Mouse (Mus musculus): ENCODE measurements around the gene Sfxn4. TPM values are rescaled to one million over a fixed set of nuclear protein-coding genes. Genes with fewer than 3 reads are reported as not detected.

Gene Sfxn4
- polyA plus RNA-seq, 1 experiment from 2014 or later: 16.0 TPM

DNA sequence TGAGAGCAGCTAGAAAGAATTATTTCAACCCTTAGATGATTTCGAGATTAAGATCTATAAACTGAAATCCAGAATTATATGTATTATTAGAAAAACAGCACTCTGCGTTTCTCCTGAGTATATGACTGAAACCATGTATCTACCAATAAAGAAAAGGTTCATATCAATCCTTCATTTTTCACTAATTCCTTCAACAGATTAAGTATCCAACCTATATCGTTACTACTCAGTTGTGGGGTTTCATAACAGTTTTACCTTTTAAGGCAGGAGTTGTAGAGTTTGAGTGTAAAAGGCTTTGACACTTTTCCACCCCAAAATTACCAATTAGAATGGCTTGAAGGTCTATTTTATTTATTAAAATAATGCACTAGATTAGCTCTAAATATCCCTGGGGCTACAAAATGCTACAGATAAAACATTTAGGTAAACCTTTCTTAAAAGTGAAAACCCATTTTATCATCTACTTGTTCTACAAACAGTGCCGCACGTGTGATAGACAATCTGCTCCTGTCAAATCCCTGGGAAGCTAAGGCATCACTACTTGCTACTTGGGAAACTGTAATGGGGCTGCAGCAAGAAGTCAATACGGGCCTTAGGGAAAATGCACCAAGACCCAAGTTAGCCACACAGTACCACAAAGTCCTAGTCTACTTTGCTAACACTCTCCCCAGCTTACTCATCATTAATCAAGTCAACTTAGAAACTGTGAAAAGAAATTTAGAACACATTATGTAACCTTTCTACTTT, 72.9 kb downstream of the Sfxn4 start:
- Histone ChIP-seq H3K4me3 (peak overlapping the region; percentile 98), H3K27me3 (ENCODE audit: insufficient read depth, poor library complexity, severe bottlenecking) (no peaks in the 10 kb centered on the region), H3K9me3 (no peaks in the 10 kb centered on the region), H3K27ac (no peak overlapping the region), H3K36me3 (0 out of 2 replicates have a peak, but pooled peaks cover 9% of the 10 kb centered on the region), H3K4me1 (replicated peaks) (peaks cover 24% of the 10 kb centered on the region)
- no peak for DNase-seq (ENCODE audit: low spot score)
- WGBS: 55% methylated on average over 6 of the region's 6 CpGs

DNA sequence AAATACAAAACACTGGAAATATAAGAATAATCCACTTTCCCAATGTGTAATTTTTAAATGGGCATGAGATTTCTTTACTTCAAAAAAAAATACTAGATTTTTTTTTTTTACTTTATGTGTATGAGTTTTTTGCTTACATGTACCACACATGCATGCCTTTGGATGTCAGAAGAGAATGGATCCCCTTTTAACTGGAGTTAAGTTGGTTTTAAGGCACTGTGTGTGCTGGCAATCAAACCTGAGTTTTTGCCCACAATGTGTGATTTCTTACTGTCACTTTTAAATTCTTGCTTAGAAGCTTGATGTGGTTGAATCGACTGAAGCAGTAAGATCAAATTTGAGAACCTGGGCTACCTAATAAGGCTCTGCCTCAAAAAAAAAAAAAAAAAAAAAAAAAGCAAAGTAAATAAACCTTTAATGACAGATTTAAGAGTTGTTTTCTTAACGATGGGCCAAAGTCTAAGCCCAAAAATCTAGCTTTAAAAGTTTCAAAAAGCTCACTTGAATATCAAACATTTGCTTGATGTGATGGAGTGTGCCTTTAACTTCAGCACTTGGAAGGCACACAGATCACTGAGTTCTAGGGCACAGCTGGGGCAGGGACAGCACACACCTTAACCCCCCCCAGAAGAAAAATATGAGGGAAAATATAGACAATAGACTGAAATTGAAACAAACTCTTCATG, 73.7 kb downstream of the Sfxn4 start:
- no peaks in the 10 kb centered on the region for H3K9me3 ChIP-seq
- 0 out of 2 replicates have a peak, but pooled peaks cover 12% of the 10 kb centered on the region for H3K36me3 ChIP-seq
- DNase-seq (ENCODE audit: low spot score): no peak
- H3K27ac ChIP-seq: no peak overlapping the region
- no peaks in the 10 kb centered on the region for H3K27me3 ChIP-seq (ENCODE audit: insufficient read depth, poor library complexity, severe bottlenecking)
- H3K4me1 ChIP-seq (replicated peaks): peaks cover 24% of the 10 kb centered on the region
- WGBS: 73% methylated on average over 2 of the region's 2 CpGs
- H3K4me3 ChIP-seq: peak overlapping the region; percentile 98

Other genes with a start within 250 kb of the Sfxn4 start
- 2.0 and 2.9 TPM in 2 replicates for gene Nanos1, start 105.5 kb downstream of the Sfxn4 start, polyA plus RNA-seq (2016; fragmentation: Nextera tagmentation; extraction: Ambion mirVana)
- 84.5 and 146 TPM in 2 replicates for gene Eif3a, start 70.8 kb downstream of the Sfxn4 start, polyA plus RNA-seq (2016; fragmentation: Nextera tagmentation; extraction: Ambion mirVana)
- gene Fam45a, start 49.9 kb downstream of the Sfxn4 start, polyA plus RNA-seq (2016; fragmentation: Nextera tagmentation; extraction: Ambion mirVana): 27.9 and 30.8 TPM in 2 replicates
- 108 and 111 TPM in 2 replicates for gene Prdx3, start 13.1 kb upstream of the Sfxn4 start, polyA plus RNA-seq (2016; fragmentation: Nextera tagmentation; extraction: Ambion mirVana)
- gene Grk5, start 28.3 kb upstream of the Sfxn4 start, polyA plus RNA-seq (2016; fragmentation: Nextera tagmentation; extraction: Ambion mirVana): 2.3 and 2.8 TPM in 2 replicates